Mouse (Mus musculus): Measurements from ENCODE around the gene Lrmda. TPM values are rescaled to one million over a fixed set of nuclear protein-coding genes. Genes with fewer than 3 reads are reported as not detected.
A peak's percentile ranks its signal among the peaks of the same experiment; 100 is the strongest.

The Lrmda gene
- polyA plus RNA-seq, 1 experiment from 2014 or later = 1.8 TPM

- Histone ChIP-seq H3K9ac (ENCODE audit: low read depth, low read length) (no peak overlapping the region), H3K4me1 (replicated peaks; ENCODE audit: control insufficient read depth, insufficient read depth, low read length) (no peaks in the 10 kb centered on the region), H3K4me3 (ENCODE audit: low read depth, low read length) (no peak overlapping the region), H3K27me3 (replicated peaks; ENCODE audit: control insufficient read depth, insufficient read depth, low read length) (no peaks in the 10 kb centered on the region), H3K4me2 (replicated peaks; ENCODE audit: low read depth) (no peak overlapping the region), H3K9me3 (ENCODE audit: control insufficient read depth) (no peaks in the 10 kb centered on the region), H3K36me3 (ENCODE audit: control insufficient read depth, insufficient read depth) (no peaks in the 10 kb centered on the region), H3K27ac (ENCODE audit: low read depth, low read length) (no peak overlapping the region)
- TF ChIP-seq CTCF (IDR thresholded peaks at IDR 0.05; ENCODE audit: low read depth) = no peak
- no peak for ATAC-seq
- 79% methylated on average over 4 of the region's 4 CpGs for WGBS
Measured at GRCm38 (mm10) chr14:22265229-22265905, 245.9 kb downstream of the Lrmda start.

DNA sequence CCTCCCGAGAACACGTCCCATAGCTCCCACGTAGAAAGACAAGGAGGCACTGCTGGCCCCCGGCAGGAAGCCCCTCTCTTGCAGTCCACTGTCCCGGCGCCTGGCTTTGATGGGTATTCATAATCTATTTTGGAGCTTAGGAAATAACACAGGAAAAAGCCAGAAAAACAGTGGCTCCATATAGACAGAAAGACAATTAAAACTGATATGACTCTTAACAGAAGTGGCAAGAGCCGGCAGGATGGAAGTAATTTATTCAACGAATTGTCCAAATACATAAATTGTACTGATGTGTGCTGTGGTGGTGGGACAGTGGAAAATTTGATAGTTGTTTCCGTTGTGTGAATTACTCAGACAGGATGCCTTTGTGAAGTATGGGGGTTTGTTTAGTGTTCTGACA is 250.3 kb downstream of the Lrmda start:
- Histone ChIP-seq H3K9me3 (ENCODE audit: control insufficient read depth) (no peaks in the 10 kb centered on the region), H3K4me2 (replicated peaks; ENCODE audit: low read depth) (no peak overlapping the region), H3K27ac (ENCODE audit: low read depth, low read length) (no peak overlapping the region), H3K27me3 (replicated peaks; ENCODE audit: control insufficient read depth, insufficient read depth, low read length) (no peaks in the 10 kb centered on the region), H3K4me3 (ENCODE audit: low read depth, low read length) (no peak overlapping the region), H3K9ac (ENCODE audit: low read depth, low read length) (no peak overlapping the region), H3K4me1 (replicated peaks; ENCODE audit: control insufficient read depth, insufficient read depth, low read length) (no peaks in the 10 kb centered on the region), H3K36me3 (ENCODE audit: control insufficient read depth, insufficient read depth) (no peaks in the 10 kb centered on the region)
- ATAC-seq = no peak
- TF ChIP-seq CTCF (IDR thresholded peaks at IDR 0.05; ENCODE audit: low read depth) = no peak
- 71% methylated on average over 9 of the region's 9 CpGs for WGBS

DNA sequence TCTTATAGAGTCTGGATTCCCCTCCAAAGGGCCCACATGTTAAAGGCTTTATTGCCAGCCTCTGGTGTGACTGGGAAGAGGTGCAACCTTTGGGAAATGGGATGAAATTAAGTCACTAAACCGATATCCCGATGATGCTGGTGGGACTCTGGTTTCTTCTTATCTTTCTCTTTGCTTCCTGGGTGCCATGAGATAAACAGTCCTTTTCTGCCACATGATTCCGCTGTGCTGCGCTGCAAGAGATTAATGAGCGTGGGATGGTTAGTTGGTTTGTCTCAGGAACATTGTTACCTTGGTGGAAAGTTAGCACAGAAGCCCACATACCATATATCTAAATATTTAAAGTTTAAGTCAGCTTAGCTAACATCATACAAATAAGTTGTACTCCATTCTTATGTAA is 258.5 kb downstream of the Lrmda start:
- Histone ChIP-seq H3K4me1 (replicated peaks; ENCODE audit: control insufficient read depth, insufficient read depth, low read length) (no peaks in the 10 kb centered on the region), H3K4me3 (ENCODE audit: low read depth, low read length) (no peak overlapping the region), H3K9ac (ENCODE audit: low read depth, low read length) (no peak overlapping the region), H3K36me3 (ENCODE audit: control insufficient read depth, insufficient read depth) (no peaks in the 10 kb centered on the region), H3K9me3 (ENCODE audit: control insufficient read depth) (no peaks in the 10 kb centered on the region), H3K27ac (ENCODE audit: low read depth, low read length) (no peak overlapping the region), H3K27me3 (replicated peaks; ENCODE audit: control insufficient read depth, insufficient read depth, low read length) (no peaks in the 10 kb centered on the region), H3K4me2 (replicated peaks; ENCODE audit: low read depth) (no peak overlapping the region)
- no peak for ATAC-seq
- TF ChIP-seq CTCF (IDR thresholded peaks at IDR 0.05; ENCODE audit: low read depth) = no peak
- 91% methylated on average over 5 of the region's 5 CpGs for WGBS

DNA sequence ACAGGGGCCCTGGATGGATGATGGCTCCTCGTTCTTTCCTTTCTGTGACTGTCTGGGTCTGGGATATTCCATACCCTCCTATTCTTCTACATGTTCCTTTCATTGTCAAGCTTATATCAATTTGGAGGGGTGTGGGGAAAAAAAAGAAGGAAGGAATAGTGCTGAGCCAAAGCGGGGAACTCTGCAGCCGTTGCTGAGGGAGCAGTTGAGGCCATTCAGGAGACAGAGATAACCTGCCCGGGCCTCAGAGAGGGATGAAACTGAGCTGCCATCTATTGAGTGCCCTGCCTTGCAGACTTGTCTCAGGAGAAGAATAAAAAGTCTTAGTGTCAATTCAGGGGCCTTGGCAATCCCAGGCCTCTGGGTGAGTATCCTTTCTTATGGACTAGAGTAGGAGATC is 260.1 kb downstream of the Lrmda start:
- H3K27me3 ChIP-seq (replicated peaks; ENCODE audit: control insufficient read depth, insufficient read depth, low read length) = no peaks in the 10 kb centered on the region

GRCm38 (mm10) chr14:22281630-22282029 is 262.1 kb downstream of the Lrmda start:
- 90% methylated on average over 7 of the region's 7 CpGs for WGBS
- Histone ChIP-seq H3K27me3 (replicated peaks; ENCODE audit: control insufficient read depth, insufficient read depth, low read length) (no peaks in the 10 kb centered on the region), H3K36me3 (ENCODE audit: control insufficient read depth, insufficient read depth) (no peaks in the 10 kb centered on the region), H3K4me3 (ENCODE audit: low read depth, low read length) (no peak overlapping the region), H3K9ac (ENCODE audit: low read depth, low read length) (no peak overlapping the region), H3K27ac (ENCODE audit: low read depth, low read length) (no peak overlapping the region), H3K4me2 (replicated peaks; ENCODE audit: low read depth) (no peak overlapping the region), H3K9me3 (ENCODE audit: control insufficient read depth) (no peaks in the 10 kb centered on the region), H3K4me1 (replicated peaks; ENCODE audit: control insufficient read depth, insufficient read depth, low read length) (no peaks in the 10 kb centered on the region)
- TF ChIP-seq CTCF (IDR thresholded peaks at IDR 0.05; ENCODE audit: low read depth) = no peak
- ATAC-seq = no peak

More for the DNA sequence above, 260.1 kb downstream of the Lrmda start:
- H3K27ac ChIP-seq (ENCODE audit: low read depth, low read length) = no peak overlapping the region
- H3K9me3 ChIP-seq (ENCODE audit: control insufficient read depth) = no peaks in the 10 kb centered on the region
- no peak overlapping the region for H3K9ac ChIP-seq (ENCODE audit: low read depth, low read length)
- no peak overlapping the region for H3K4me2 ChIP-seq (replicated peaks; ENCODE audit: low read depth)
- TF ChIP-seq CTCF (IDR thresholded peaks at IDR 0.05; ENCODE audit: low read depth) = no peak
- H3K36me3 ChIP-seq (ENCODE audit: control insufficient read depth, insufficient read depth) = no peaks in the 10 kb centered on the region
- ATAC-seq = no peak
- H3K4me1 ChIP-seq (replicated peaks; ENCODE audit: control insufficient read depth, insufficient read depth, low read length) = no peaks in the 10 kb centered on the region
- H3K4me3 ChIP-seq (ENCODE audit: low read depth, low read length) = no peak overlapping the region
- WGBS = 90% methylated on average over 4 of the region's 4 CpGs

DNA sequence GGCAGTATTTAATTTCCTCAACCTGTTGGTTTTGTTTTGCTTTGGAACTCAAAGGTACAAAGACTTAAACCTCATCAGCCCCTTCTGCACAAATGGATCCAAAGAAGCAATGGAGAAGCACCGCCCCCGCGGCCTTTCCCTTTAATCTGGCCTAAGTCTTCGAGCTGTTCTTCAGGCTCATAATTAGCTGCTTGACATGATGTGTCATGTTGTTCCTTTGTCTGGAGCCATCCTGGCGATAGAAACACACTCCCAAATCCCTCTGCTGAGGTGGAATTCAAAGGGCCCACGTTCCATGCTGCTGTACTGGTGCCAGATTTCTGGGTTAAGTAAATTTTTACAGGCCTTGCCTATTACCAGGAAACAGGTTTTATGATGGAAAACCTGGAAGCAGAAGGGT is 263.3 kb downstream of the Lrmda start:
- no peak for TF ChIP-seq CTCF (IDR thresholded peaks at IDR 0.05; ENCODE audit: low read depth)
- 86% methylated on average over 6 of the region's 6 CpGs for WGBS
- no peaks in the 10 kb centered on the region for H3K4me1 ChIP-seq (replicated peaks; ENCODE audit: control insufficient read depth, insufficient read depth, low read length)
- no peak overlapping the region for H3K4me2 ChIP-seq (replicated peaks; ENCODE audit: low read depth)
- H3K9me3 ChIP-seq (ENCODE audit: control insufficient read depth) = no peaks in the 10 kb centered on the region
- H3K9ac ChIP-seq (ENCODE audit: low read depth, low read length) = no peak overlapping the region
- no peak overlapping the region for H3K27ac ChIP-seq (ENCODE audit: low read depth, low read length)
- no peaks in the 10 kb centered on the region for H3K36me3 ChIP-seq (ENCODE audit: control insufficient read depth, insufficient read depth)
- no peak for ATAC-seq
- H3K4me3 ChIP-seq (ENCODE audit: low read depth, low read length) = no peak overlapping the region
- no peaks in the 10 kb centered on the region for H3K27me3 ChIP-seq (replicated peaks; ENCODE audit: control insufficient read depth, insufficient read depth, low read length)

DNA sequence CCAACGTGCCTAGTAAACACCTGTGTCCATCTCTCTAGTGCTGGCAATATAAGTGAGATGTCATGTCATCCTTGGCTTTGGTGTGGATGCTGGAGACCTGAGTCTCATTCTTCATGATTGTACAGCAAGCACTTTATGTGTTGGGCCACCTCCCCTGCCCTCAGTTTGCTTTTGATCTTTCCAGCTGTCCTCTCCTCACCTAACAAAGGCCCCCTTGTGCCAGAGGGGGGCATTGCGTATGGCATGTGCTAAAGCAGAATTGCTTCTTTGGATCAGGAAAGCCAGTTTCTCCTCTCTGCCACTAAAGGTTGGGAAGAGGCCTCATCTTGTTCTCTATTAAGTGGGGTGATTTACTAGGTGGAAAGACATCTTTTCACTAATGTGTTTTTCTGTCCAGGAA is 264.2 kb downstream of the Lrmda start:
- WGBS = 91% methylated on average over 2 of the region's 2 CpGs
- no peaks in the 10 kb centered on the region for H3K27me3 ChIP-seq (replicated peaks; ENCODE audit: control insufficient read depth, insufficient read depth, low read length)
- H3K9me3 ChIP-seq (ENCODE audit: control insufficient read depth) = no peaks in the 10 kb centered on the region
- peak; percentile 65 for TF ChIP-seq CTCF (IDR thresholded peaks at IDR 0.05; ENCODE audit: low read depth)
- no peak overlapping the region for H3K4me2 ChIP-seq (replicated peaks; ENCODE audit: low read depth)
- no peak overlapping the region for H3K9ac ChIP-seq (ENCODE audit: low read depth, low read length)
- H3K4me1 ChIP-seq (replicated peaks; ENCODE audit: control insufficient read depth, insufficient read depth, low read length) = no peaks in the 10 kb centered on the region
- H3K4me3 ChIP-seq (ENCODE audit: low read depth, low read length) = no peak overlapping the region
- H3K36me3 ChIP-seq (ENCODE audit: control insufficient read depth, insufficient read depth) = no peaks in the 10 kb centered on the region
- no peak for ATAC-seq
- no peak overlapping the region for H3K27ac ChIP-seq (ENCODE audit: low read depth, low read length)

All from intestine, postnatal 0 days (tissue).